Mouse (Mus musculus) spleen, postnatal 0 days (tissue): ENCODE data around the gene Skint6. TPM values are rescaled to one million over a fixed set of nuclear protein-coding genes. Genes with fewer than 3 reads are reported as not detected.

Source experiments
- polyA plus RNA-seq: library from polyadenylated mRNA; unstranded; fragments of >200 nt; fragmentation: Nextera tagmentation; extraction: Ambion mirVana; gene quantifications from 2 replicates; pipeline ENCODE4 v1.2.1, GENCODE M21; 2015

The Skint6 gene
- polyA plus RNA-seq = not detected in 2 replicates

DNA sequence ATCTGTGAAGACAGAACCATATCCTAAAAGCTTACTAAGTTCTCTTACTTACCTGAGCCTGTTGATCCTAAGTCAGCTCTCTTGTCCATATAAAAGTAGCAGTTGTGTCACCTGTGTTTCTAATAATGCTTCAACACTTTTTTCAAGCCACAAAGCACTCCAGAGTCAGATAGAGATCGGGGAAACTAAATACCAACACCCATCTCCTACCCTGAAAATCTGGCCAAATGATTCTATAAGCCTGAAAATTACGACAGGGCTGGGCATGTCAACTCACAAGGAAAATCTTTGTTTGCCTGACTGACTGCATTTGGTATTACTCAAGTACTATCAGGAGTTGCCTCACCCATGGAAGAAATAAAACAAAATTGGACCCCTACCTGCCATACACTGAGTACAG is at the start of gene Skint6:
Gene Skint6, minus strand, starts transcription at position 101 of the 400 bp plus-strand sequence.

DNA sequence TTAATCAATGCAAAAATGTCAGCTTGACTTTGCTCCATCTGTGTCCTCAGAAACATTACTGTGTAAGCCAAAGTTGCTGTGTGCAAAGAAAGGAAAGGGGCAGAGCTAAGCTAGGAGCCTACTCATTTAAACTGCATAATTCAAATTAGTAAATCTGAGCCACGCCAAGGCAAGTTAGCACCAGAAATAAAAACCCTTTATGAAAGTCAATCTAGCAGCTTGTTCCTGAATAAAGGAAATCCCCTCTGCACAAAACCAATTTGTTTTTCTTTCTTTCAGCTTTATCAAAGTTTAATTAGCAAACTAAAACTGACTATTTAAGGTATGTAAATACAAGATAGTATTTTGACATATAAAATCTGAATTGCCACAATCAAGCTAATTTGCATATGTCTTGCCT is 512.0 kb downstream of the Skint6 start, which contains the start of gene Skint10:
Gene Skint10, minus strand, starts transcription at position 101 of the 400 bp plus-strand sequence.

